Mouse (Mus musculus) thymus, adult 2 months (tissue): ENCODE results near the gene Uts2r.

ENCODE experiments used
- CTCF ChIP-seq: fragments of 200-500 bp; IDR thresholded peaks from 2 replicates; pipeline ENCODE4 v1.5.1; 2012; ENCODE audit warnings: mild to moderate bottlenecking, control low read depth, low read length, moderate library complexity, borderline replicate concordance; ENCODE audit not compliant: control insufficient read depth, poor library complexity, insufficient read depth; ENCODE audit errors: extremely low read depth
- POLR2A ChIP-seq: fragments of 200-500 bp; IDR thresholded peaks from 2 replicates; pipeline ENCODE4 v1.6.1; 2012; ENCODE audit warnings: mild to moderate bottlenecking, low read length, control low read depth, moderate library complexity; ENCODE audit not compliant: control insufficient read depth, poor library complexity, insufficient read depth; ENCODE audit errors: extremely low read depth

DNA sequence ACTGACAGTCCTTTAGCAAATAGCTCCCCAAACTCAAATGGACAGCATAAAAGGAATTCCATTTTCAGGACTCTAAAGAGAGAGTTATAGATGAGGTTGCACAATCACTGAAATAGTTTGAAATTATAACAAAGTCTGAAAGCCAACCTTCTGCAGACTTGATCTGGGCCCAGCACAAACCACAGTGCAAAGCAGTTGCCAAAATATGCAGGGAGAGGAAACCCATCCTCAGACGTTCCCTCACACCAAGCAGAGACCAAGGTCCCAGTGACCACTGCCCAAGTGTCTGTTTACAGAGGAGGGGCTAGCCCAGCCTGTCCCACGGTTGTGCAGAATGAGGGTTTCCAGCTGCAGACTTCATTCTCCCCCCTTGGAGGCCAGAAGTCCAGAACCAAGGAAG, 38.6 kb downstream of the Uts2r start:
- TF ChIP-seq CTCF: no peak
- no peak for TF ChIP-seq POLR2A
